ENCODE assay signal across 13 mouse cellular contexts in genomic region chr9:123006071-123006470, GRCm38 (mm10). TPM values are rescaled to one million over a fixed set of nuclear protein-coding genes. Genes with fewer than 3 reads are reported as not detected.
A peak's percentile ranks its signal among the peaks of the same experiment; 100 is the strongest.
DNase-seq lines count a peak whose midpoint lies in the region; ATAC-seq and TF ChIP-seq lines count a peak whose summit lies in the region.
"Had no signal": no experiment of that assay in that cellular context is flagged by ENCODE, and none has a peak within 500 bp of the region (broad histone marks: within the 10 kb centered on the region; RNA-seq: fewer than 3 reads in every experiment).

No protein-coding gene starts in this region.

- no peaks in the 10 kb centered on the region for H3K27me3 ChIP-seq in forebrain, embryonic 14.5 days (replicated peaks; ENCODE audit: control insufficient read depth, insufficient read depth, low read length)
- H3K27me3 ChIP-seq in forebrain, embryonic 15.5 days = no peaks in the 10 kb centered on the region
- no peaks in the 10 kb centered on the region for H3K27me3 ChIP-seq in lung, postnatal 0 days (replicated peaks; ENCODE audit: insufficient read depth, low read length)
- no peaks in the 10 kb centered on the region for H3K27me3 ChIP-seq in small intestine, adult 2 months (ENCODE audit: control insufficient read depth, insufficient read depth, low read length)
- H3K27me3 ChIP-seq: embryonic facial prominence, embryonic 12.5 days; intestine, embryonic 15.5 days; megakaryocyte, embryonic 14.5 days; stomach, embryonic 15.5 days had no signal

- H3K36me3 ChIP-seq in forebrain, embryonic 14.5 days (ENCODE audit: control insufficient read depth, insufficient read depth, low read length) = peaks cover 65% of the 10 kb centered on the region
- H3K36me3 ChIP-seq in forebrain, embryonic 15.5 days = peaks cover 23% of the 10 kb centered on the region; the same call in 1 of the 2 replicates
- H3K36me3 ChIP-seq in lung, postnatal 0 days (ENCODE audit: insufficient read depth, low read length) = no peaks in the 10 kb centered on the region; the same call in 1 of the 2 replicates
- peaks cover 23% of the 10 kb centered on the region for H3K36me3 ChIP-seq in small intestine, adult 2 months (ENCODE audit: control insufficient read depth, insufficient read depth, low read length)

- TF ChIP-seq EP300 in lung, postnatal 0 days (IDR thresholded peaks at IDR 0.05) = no peak

- no peak overlapping the region for H3K4me3 ChIP-seq in forebrain, embryonic 14.5 days (ENCODE audit: low read depth, low read length)
- H3K4me3 ChIP-seq in forebrain, embryonic 15.5 days = no peak overlapping the region
- H3K4me3 ChIP-seq in lung, postnatal 0 days (ENCODE audit: low read depth, low read length) = no peak overlapping the region
- H3K4me3 ChIP-seq in small intestine, adult 2 months (ENCODE audit: low read depth, low read length) = no peak overlapping the region
- H3K4me3 ChIP-seq: embryonic facial prominence, embryonic 12.5 days; intestine, embryonic 15.5 days; megakaryocyte, embryonic 14.5 days; stomach, embryonic 15.5 days had no signal

- TF ChIP-seq CTCF in lung, postnatal 0 days (IDR thresholded peaks at IDR 0.05) = peak; percentile 56
- TF ChIP-seq CTCF in small intestine, adult 2 months (IDR thresholded peaks at IDR 0.05; ENCODE audit: extremely low read depth, insufficient read length, insufficient replicate concordance, low read depth, low read length) = peak; percentile 15; the same call in 1 of the 2 replicates

- no peak for ATAC-seq in forebrain, embryonic 14.5 days
- ATAC-seq in forebrain, embryonic 15.5 days (replicated peaks) = no peak
- ATAC-seq in lung, postnatal 0 days = no peak
- ATAC-seq: intestine, embryonic 15.5 days had no signal

- H3K4me1 ChIP-seq in forebrain, embryonic 14.5 days (ENCODE audit: control insufficient read depth, insufficient read depth, low read length) = no peaks in the 10 kb centered on the region
- no peaks in the 10 kb centered on the region for H3K4me1 ChIP-seq in forebrain, embryonic 15.5 days
- no peaks in the 10 kb centered on the region for H3K4me1 ChIP-seq in lung, postnatal 0 days (ENCODE audit: insufficient read depth, low read depth, low read length)
- no peaks in the 10 kb centered on the region for H3K4me1 ChIP-seq in small intestine, adult 2 months (ENCODE audit: control insufficient read depth, insufficient read depth, insufficient read length, low read length)
- H3K4me1 ChIP-seq: embryonic facial prominence, embryonic 12.5 days; intestine, embryonic 15.5 days; stomach, embryonic 15.5 days had no signal

- H3K9ac ChIP-seq in forebrain, embryonic 14.5 days (ENCODE audit: low read length) = no peak overlapping the region
- H3K9ac ChIP-seq in forebrain, embryonic 15.5 days (replicated peaks) = no peak overlapping the region
- no peak overlapping the region for H3K9ac ChIP-seq in lung, postnatal 0 days (replicated peaks; ENCODE audit: low read depth)
- H3K9ac ChIP-seq: embryonic facial prominence, embryonic 12.5 days; intestine, embryonic 15.5 days; stomach, embryonic 15.5 days had no signal

- no peak for TF ChIP-seq POLR2A in small intestine, adult 2 months (IDR thresholded peaks at IDR 0.05; ENCODE audit: low read depth, low read length)

- DNase-seq in forebrain, embryonic 14.5 days (ENCODE audit: low spot score) = peak; percentile 18
- DNase-seq in lung, postnatal 0 days (ENCODE audit: low spot score) = no peak
- DNase-seq in lung, postnatal 14 days = no peak
- peak; percentile 10 for DNase-seq in brain, adult 2 months (ENCODE audit: low read depth, low spot score)
- DNase-seq in urinary bladder, adult 2 months (ENCODE audit: low spot score) = no peak
- no peak for DNase-seq in frontal cortex, postnatal 14 days (ENCODE audit: low spot score in 2 of 2)
- DNase-seq: gastrocnemius, postnatal 36 days had no signal

- no peak overlapping the region for H3K27ac ChIP-seq in forebrain, embryonic 14.5 days (ENCODE audit: low read depth, low read length)
- no peak overlapping the region for H3K27ac ChIP-seq in forebrain, embryonic 15.5 days (replicated peaks)
- no peak overlapping the region for H3K27ac ChIP-seq in lung, postnatal 0 days (ENCODE audit: low read length)
- no peak overlapping the region for H3K27ac ChIP-seq in small intestine, adult 2 months (ENCODE audit: insufficient read depth, low read depth, low read length)
- H3K27ac ChIP-seq: embryonic facial prominence, embryonic 12.5 days; intestine, embryonic 15.5 days; stomach, embryonic 15.5 days had no signal

- H3K9me3 ChIP-seq in forebrain, embryonic 14.5 days (replicated peaks; ENCODE audit: control insufficient read depth, low read length) = no peaks in the 10 kb centered on the region
- no peaks in the 10 kb centered on the region for H3K9me3 ChIP-seq in forebrain, embryonic 15.5 days
- no peaks in the 10 kb centered on the region for H3K9me3 ChIP-seq in lung, postnatal 0 days (ENCODE audit: low read length)
- H3K9me3 ChIP-seq: embryonic facial prominence, embryonic 12.5 days; intestine, embryonic 15.5 days; megakaryocyte, embryonic 14.5 days; stomach, embryonic 15.5 days had no signal

- WGBS in forebrain, embryonic 14.5 days = 86% methylated on average over 6 of the region's 6 CpGs
- 85% methylated on average over 6 of the region's 6 CpGs for WGBS in forebrain, embryonic 15.5 days
- WGBS in lung, postnatal 0 days = 65% methylated on average over 6 of the region's 6 CpGs
- 76% methylated on average over 6 of the region's 6 CpGs for WGBS in small intestine, adult 2 months

- no peak overlapping the region for H3K4me2 ChIP-seq in forebrain, embryonic 14.5 days (ENCODE audit: low read length)
- H3K4me2 ChIP-seq in forebrain, embryonic 15.5 days (replicated peaks) = no peak overlapping the region
- H3K4me2 ChIP-seq in lung, postnatal 0 days (replicated peaks; ENCODE audit: low read depth, low read length) = no peak overlapping the region
- H3K4me2 ChIP-seq: embryonic facial prominence, embryonic 12.5 days; intestine, embryonic 15.5 days; stomach, embryonic 15.5 days had no signal

RNA-seq across cellular contexts. Expression of gene Tmem42, which starts 15.1 kb away (rescaled TPM):
- 24.1 and 24.8 TPM in 2 replicates for polyA plus RNA-seq in forebrain, embryonic 14.5 days (2014; fragmentation: Nextera tagmentation; extraction: Ambion mirVana)
- polyA plus RNA-seq in forebrain, embryonic 15.5 days (2015; fragmentation: Nextera tagmentation; extraction: Ambion mirVana) = 19.4 and 24.1 TPM in 2 replicates
- polyA plus RNA-seq in lung, postnatal 0 days (2015; fragmentation: Nextera tagmentation; extraction: Ambion mirVana) = 44.7 and 55.7 TPM in 2 replicates
- 7.1 and 7.6 TPM in 2 replicates for polyA plus RNA-seq in small intestine, adult 2 months (2012; rRNA removed)
- polyA plus RNA-seq in urinary bladder, adult 2 months (2012; rRNA removed) = 17.1 and 19.5 TPM in 2 replicates

RNA-seq across cellular contexts. Expression of gene Tgm4, which starts 28.5 kb away (rescaled TPM):
- 0.20 and 0.28 TPM in 2 replicates for polyA plus RNA-seq in forebrain, embryonic 14.5 days (2014; fragmentation: Nextera tagmentation; extraction: Ambion mirVana)
- polyA plus RNA-seq in forebrain, embryonic 15.5 days (2015; fragmentation: Nextera tagmentation; extraction: Ambion mirVana) = 0.78 and 0.95 TPM in 2 replicates
- 1.1 and 1.2 TPM in 2 replicates for polyA plus RNA-seq in lung, postnatal 0 days (2015; fragmentation: Nextera tagmentation; extraction: Ambion mirVana)
- polyA plus RNA-seq in small intestine, adult 2 months (2012; rRNA removed) = not detected in 2 replicates
- 0.22 and 0.47 TPM in 2 replicates for polyA plus RNA-seq in urinary bladder, adult 2 months (2012; rRNA removed)

RNA-seq across cellular contexts. Expression of gene Kif15, which starts 55.2 kb away (rescaled TPM):
- polyA plus RNA-seq in forebrain, embryonic 14.5 days (2014; fragmentation: Nextera tagmentation; extraction: Ambion mirVana) = 24.2 and 26.4 TPM in 2 replicates
- polyA plus RNA-seq in forebrain, embryonic 15.5 days (2015; fragmentation: Nextera tagmentation; extraction: Ambion mirVana) = 28.2 and 29.1 TPM in 2 replicates
- 3.5 and 4.6 TPM in 2 replicates for polyA plus RNA-seq in lung, postnatal 0 days (2015; fragmentation: Nextera tagmentation; extraction: Ambion mirVana)
- polyA plus RNA-seq in small intestine, adult 2 months (2012; rRNA removed) = 1.4 and 2.6 TPM in 2 replicates
- polyA plus RNA-seq in urinary bladder, adult 2 months (2012; rRNA removed) = 0.92 and 1.0 TPM in 2 replicates

RNA-seq across cellular contexts. Expression of gene 1110059G10Rik, which starts 55.3 kb away (rescaled TPM):
- polyA plus RNA-seq in forebrain, embryonic 14.5 days (2014; fragmentation: Nextera tagmentation; extraction: Ambion mirVana) = 44.1 and 46.3 TPM in 2 replicates
- 31.4 and 33.5 TPM in 2 replicates for polyA plus RNA-seq in forebrain, embryonic 15.5 days (2015; fragmentation: Nextera tagmentation; extraction: Ambion mirVana)
- polyA plus RNA-seq in lung, postnatal 0 days (2015; fragmentation: Nextera tagmentation; extraction: Ambion mirVana) = 39.2 and 42.5 TPM in 2 replicates
- 0.22 and 1.5 TPM in 2 replicates for polyA plus RNA-seq in small intestine, adult 2 months (2012; rRNA removed)
- polyA plus RNA-seq in urinary bladder, adult 2 months (2012; rRNA removed) = 18.8 and 19.4 TPM in 2 replicates

Comparison
In these comparisons a context has a peak if more than half of its experiments do, and no peak if none do; other contexts are left out.
1. DNase-seq: peak in forebrain, embryonic 14.5 days (single experiment) and brain, adult 2 months (single experiment); none in lung, postnatal 0 days (single experiment), lung, postnatal 14 days (single experiment), urinary bladder, adult 2 months (single experiment) and frontal cortex, postnatal 14 days (0 of 2).